Mouse (Mus musculus) forebrain, embryonic 12.5 days (tissue): Measurements from ENCODE around the gene Vps53. TPM values are rescaled to one million over a fixed set of nuclear protein-coding genes. Genes with fewer than 3 reads are reported as not detected.

Experiments used
- ATAC-seq: fragments of 200-750 bp; cut with Nextera tagmentation; 2 replicates; pipeline ENCODE4 v1.8.0; 2017; ENCODE audit warnings: moderate TSS enrichment; ENCODE audit not compliant: low FRiP score
- H3K27ac ChIP-seq: fragments of 300-500 bp; sonication (generic); 2 replicates; pipeline ENCODE4 v1.5.1; 2016; ENCODE audit warnings: mild to moderate bottlenecking
- H3K27me3 ChIP-seq: fragments of 300-500 bp; sonication (generic); 2 replicates; pipeline ENCODE4 v1.6.1; 2016; ENCODE audit warnings: mild to moderate bottlenecking
- H3K36me3 ChIP-seq: fragments of 300-500 bp; sonication (generic); replicated peaks from 2 replicates; pipeline ENCODE4 v1.6.1; 2016; ENCODE audit warnings: mild to moderate bottlenecking
- H3K4me1 ChIP-seq: fragments of 300-500 bp; sonication (generic); 2 replicates; pipeline ENCODE4 v1.6.1; 2016
- H3K4me2 ChIP-seq: fragments of 300-500 bp; sonication (generic); 2 replicates; pipeline ENCODE4 v1.6.1; 2016; ENCODE audit warnings: mild to moderate bottlenecking, moderate library complexity
- H3K4me3 ChIP-seq: fragments of 300-500 bp; sonication (generic); replicated peaks from 2 replicates; pipeline ENCODE4 v1.5.1; 2016; ENCODE audit warnings: mild to moderate bottlenecking
- H3K9ac ChIP-seq: fragments of 300-500 bp; sonication (generic); 2 replicates; pipeline ENCODE4 v1.6.1; 2016; ENCODE audit warnings: mild to moderate bottlenecking
- H3K9me3 ChIP-seq: fragments of 300-500 bp; sonication (generic); 2 replicates; pipeline ENCODE4 v1.6.1; 2016
- WGBS: fragments of 180-500 bp; shearing (Covaris S2); methylation state at CpG from one replicate; pipeline ENCODE4 v1.1.7; 2016; 5-methylcytosine and 5-hydroxymethylcytosine counted together
- polyA plus RNA-seq: library from polyadenylated mRNA; unstranded; fragments of >200 nt; fragmentation: Nextera tagmentation; extraction: Ambion mirVana; gene quantifications from 2 replicates; pipeline ENCODE4 v1.2.1, GENCODE M21; 2016

The Vps53 gene
- polyA plus RNA-seq, 1 experiment from 2014 or later: 51.9 TPM

- no peaks in the 10 kb centered on the region for H3K27me3 ChIP-seq
- no peak overlapping the region for H3K9ac ChIP-seq
- no peak overlapping the region for H3K4me2 ChIP-seq
- no peak overlapping the region for H3K27ac ChIP-seq
- no peak for ATAC-seq
- no peak overlapping the region for H3K4me3 ChIP-seq
- H3K9me3 ChIP-seq: no peaks in the 10 kb centered on the region
- H3K4me1 ChIP-seq: no peaks in the 10 kb centered on the region
- WGBS: 62% methylated on average over 6 of the region's 6 CpGs
- H3K36me3 ChIP-seq: peaks cover 28% of the 10 kb centered on the region; the same call in 1 of the 2 replicates
These were observed 19.2 kb downstream of the Vps53 start for GRCm38 (mm10) chr11:76160251-76160650.

- Histone ChIP-seq H3K27me3 (no peaks in the 10 kb centered on the region), H3K4me2 (no peak overlapping the region), H3K4me3 (no peak overlapping the region), H3K27ac (no peak overlapping the region), H3K9me3 (no peaks in the 10 kb centered on the region), H3K9ac (no peak overlapping the region), H3K36me3 (peaks cover 29% of the 10 kb centered on the region), H3K4me1 (no peaks in the 10 kb centered on the region)
- 82% methylated on average over 2 of the region's 2 CpGs for WGBS
- ATAC-seq: no peak
These were observed 21.1 kb downstream of the Vps53 start for GRCm38 (mm10) chr11:76158375-76158774.

- Histone ChIP-seq H3K27ac (no peak overlapping the region), H3K9ac (no peak overlapping the region), H3K4me3 (no peak overlapping the region), H3K4me2 (no peak overlapping the region), H3K27me3 (no peaks in the 10 kb centered on the region), H3K9me3 (no peaks in the 10 kb centered on the region), H3K36me3 (peaks cover 14% of the 10 kb centered on the region), H3K4me1 (no peaks in the 10 kb centered on the region)
- ATAC-seq: no peak
- 93% methylated on average over 2 of the region's 2 CpGs for WGBS
These were observed 24.6 kb downstream of the Vps53 start for GRCm38 (mm10) chr11:76154861-76155260.

GRCm38 (mm10) chr11:76154200-76154599 is 25.2 kb downstream of the Vps53 start:
- Histone ChIP-seq H3K4me1 (no peaks in the 10 kb centered on the region), H3K9ac (no peak overlapping the region), H3K27ac (no peak overlapping the region), H3K9me3 (no peaks in the 10 kb centered on the region), H3K4me2 (no peak overlapping the region), H3K36me3 (peaks cover 11% of the 10 kb centered on the region), H3K4me3 (no peak overlapping the region), H3K27me3 (no peaks in the 10 kb centered on the region)
- 95% methylated on average over 2 of the region's 2 CpGs for WGBS
- no peak for ATAC-seq

- peaks cover 11% of the 10 kb centered on the region for H3K36me3 ChIP-seq
- H3K4me2 ChIP-seq: no peak overlapping the region
- H3K4me3 ChIP-seq: no peak overlapping the region
- no peaks in the 10 kb centered on the region for H3K27me3 ChIP-seq
- ATAC-seq: no peak
- 93% methylated on average over 5 of the region's 5 CpGs for WGBS
- no peaks in the 10 kb centered on the region for H3K9me3 ChIP-seq
- no peak overlapping the region for H3K9ac ChIP-seq
- H3K4me1 ChIP-seq: peaks cover 2% of the 10 kb centered on the region; the same call in 1 of the 2 replicates
- H3K27ac ChIP-seq: no peak overlapping the region
These were observed 26.1 kb downstream of the Vps53 start for GRCm38 (mm10) chr11:76153236-76153951.

- peaks cover 8% of the 10 kb centered on the region for H3K36me3 ChIP-seq
- no peak for ATAC-seq
- 58% methylated on average over 4 of the region's 4 CpGs for WGBS
These were observed 28.5 kb downstream of the Vps53 start for GRCm38 (mm10) chr11:76150980-76151379.

GRCm38 (mm10) chr11:76148055-76149008 is 31.1 kb downstream of the Vps53 start:
- Histone ChIP-seq H3K27ac (peak overlapping the region; percentile 31; the same call in 1 of the 2 replicates), H3K9me3 (no peaks in the 10 kb centered on the region), H3K4me1 (peaks cover 11% of the 10 kb centered on the region), H3K36me3 (peaks cover 11% of the 10 kb centered on the region), H3K4me3 (no peak overlapping the region), H3K4me2 (no peak overlapping the region), H3K9ac (no peak overlapping the region), H3K27me3 (no peaks in the 10 kb centered on the region)
- 70% methylated on average over 8 of the region's 8 CpGs for WGBS
- ATAC-seq: no peak

More at GRCm38 (mm10) chr11:76150980-76151379, 28.5 kb downstream of the Vps53 start:
- Histone ChIP-seq H3K4me1 (peaks cover 11% of the 10 kb centered on the region), H3K27me3 (no peaks in the 10 kb centered on the region), H3K4me2 (no peak overlapping the region), H3K27ac (no peak overlapping the region), H3K9ac (no peak overlapping the region), H3K9me3 (no peaks in the 10 kb centered on the region), H3K4me3 (no peak overlapping the region)

- 89% methylated on average over 8 of the region's 8 CpGs for WGBS
- Histone ChIP-seq H3K9ac (no peak overlapping the region), H3K27ac (no peak overlapping the region), H3K4me1 (peaks cover 11% of the 10 kb centered on the region), H3K27me3 (no peaks in the 10 kb centered on the region), H3K4me2 (no peak overlapping the region), H3K4me3 (no peak overlapping the region), H3K9me3 (no peaks in the 10 kb centered on the region), H3K36me3 (peaks cover 14% of the 10 kb centered on the region)
- ATAC-seq: no peak
These were observed 33.0 kb downstream of the Vps53 start for GRCm38 (mm10) chr11:76146187-76147010.

GRCm38 (mm10) chr11:76145169-76145568 is 34.3 kb downstream of the Vps53 start:
- H3K4me1 ChIP-seq: peaks cover 11% of the 10 kb centered on the region
- no peak overlapping the region for H3K4me3 ChIP-seq
- 100% methylated on average over 1 of the region's 1 CpGs for WGBS
- ATAC-seq: no peak
- no peak overlapping the region for H3K4me2 ChIP-seq
- H3K36me3 ChIP-seq: peaks cover 14% of the 10 kb centered on the region
- no peaks in the 10 kb centered on the region for H3K9me3 ChIP-seq
- H3K9ac ChIP-seq: no peak overlapping the region
- H3K27ac ChIP-seq: no peak overlapping the region
- no peaks in the 10 kb centered on the region for H3K27me3 ChIP-seq

GRCm38 (mm10) chr11:76144386-76144785 is 35.1 kb downstream of the Vps53 start:
- 95% methylated on average over 8 of the region's 8 CpGs for WGBS
- Histone ChIP-seq H3K27ac (no peak overlapping the region), H3K4me1 (peaks cover 11% of the 10 kb centered on the region), H3K9ac (no peak overlapping the region), H3K9me3 (no peaks in the 10 kb centered on the region), H3K36me3 (peaks cover 14% of the 10 kb centered on the region), H3K4me2 (no peak overlapping the region), H3K27me3 (no peaks in the 10 kb centered on the region), H3K4me3 (no peak overlapping the region)
- ATAC-seq: no peak

- Histone ChIP-seq H3K4me3 (no peak overlapping the region), H3K9me3 (no peaks in the 10 kb centered on the region), H3K27me3 (no peaks in the 10 kb centered on the region), H3K4me2 (no peak overlapping the region), H3K4me1 (no peaks in the 10 kb centered on the region), H3K9ac (no peak overlapping the region), H3K27ac (no peak overlapping the region), H3K36me3 (peaks cover 40% of the 10 kb centered on the region)
- no peak for ATAC-seq
- whole genome bisulfite sequencing: 82% methylated on average over 3 of the region's 3 CpGs
These were observed 41.5 kb downstream of the Vps53 start for GRCm38 (mm10) chr11:76137996-76138395.
